Mouse (Mus musculus): Measurements from ENCODE around the gene Krt86.

GRCm38 (mm10) chr15:101455292-101455691, 18.0 kb upstream of the Krt86 start:
- TF ChIP-seq CTCF (IDR thresholded peaks at IDR 0.05; ENCODE audit: insufficient read depth, low read length) (no peak), POLR2A (IDR thresholded peaks at IDR 0.05; ENCODE audit: borderline replicate concordance, extremely low read depth, low read depth, low read length) (no peak)

Data from lung, adult 2 months (tissue).